Comparison of ENCODE assay signal across 23 mouse cellular contexts in the genomic region with DNA sequence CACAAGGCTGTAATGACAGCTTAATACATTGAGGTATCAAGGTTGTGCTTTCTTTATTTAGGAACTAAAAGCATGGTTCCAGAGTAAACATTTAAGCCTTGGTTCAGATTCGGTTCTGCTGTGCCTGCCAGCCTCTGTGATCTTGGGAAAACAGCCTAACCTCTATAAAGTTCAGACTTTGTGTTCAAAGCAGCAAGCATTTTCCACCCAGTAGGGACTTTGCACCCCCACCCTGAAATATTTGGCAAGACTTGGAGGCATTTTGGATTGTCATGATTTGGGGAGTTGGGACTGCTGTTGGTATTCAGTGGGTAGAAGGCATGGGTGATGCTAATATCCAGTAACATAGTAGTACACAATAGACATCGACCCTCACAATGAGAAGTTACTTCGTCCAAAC. TPM values are rescaled to one million over a fixed set of nuclear protein-coding genes. Genes with fewer than 3 reads are reported as not detected.
"Had no signal": no experiment of that assay in that cellular context is flagged by ENCODE, and none has a peak within 500 bp of the region (broad histone marks: within the 10 kb centered on the region; RNA-seq: fewer than 3 reads in every experiment).

No protein-coding gene starts in this region.

- H3K36me3 ChIP-seq: liver, embryonic 15.5 days; midbrain, embryonic 10.5 days; midbrain, embryonic 12.5 days; neural tube, embryonic 13.5 days; neural tube, embryonic 15.5 days had no signal

- H3K9me3 ChIP-seq: liver, embryonic 15.5 days; midbrain, embryonic 10.5 days; midbrain, embryonic 12.5 days; neural tube, embryonic 13.5 days; neural tube, embryonic 15.5 days had no signal

- H3K27me3 ChIP-seq: midbrain, embryonic 12.5 days; neural tube, embryonic 13.5 days; neural tube, embryonic 15.5 days had no signal

- DNase-seq: lung, embryonic 14.5 days; lung, postnatal 10 days; lung, postnatal 4 days; midbrain, embryonic 14.5 days; retina, postnatal 1 day; right cerebral cortex, adult 18-20 months; right cerebral cortex, postnatal 25 days; right cerebral cortex, postnatal 4 days; spleen, adult 18-20 months; thymus, adult 18-20 months; thymus, postnatal 14 days; thymus, postnatal 36 days had no signal

- H3K4me1 ChIP-seq: midbrain, embryonic 10.5 days; midbrain, embryonic 12.5 days; neural tube, embryonic 13.5 days; neural tube, embryonic 15.5 days had no signal

- H3K4me2 ChIP-seq: liver, embryonic 15.5 days; lung, embryonic 14.5 days; midbrain, embryonic 12.5 days; neural tube, embryonic 13.5 days; neural tube, embryonic 15.5 days had no signal

- ATAC-seq: midbrain, embryonic 16.5 days had no signal

- H3K4me3 ChIP-seq: liver, embryonic 15.5 days; midbrain, embryonic 10.5 days; midbrain, embryonic 12.5 days; myocyte; neural tube, embryonic 13.5 days; neural tube, embryonic 15.5 days had no signal

- H3K27ac ChIP-seq: liver, embryonic 15.5 days; midbrain, embryonic 10.5 days; midbrain, embryonic 12.5 days; neural tube, embryonic 13.5 days; neural tube, embryonic 15.5 days had no signal

- H3K9ac ChIP-seq: liver, embryonic 15.5 days; lung, embryonic 14.5 days; midbrain, embryonic 12.5 days; neural tube, embryonic 13.5 days; neural tube, embryonic 15.5 days had no signal

RNA-seq across cellular contexts. Expression of gene Tmigd3, which starts 18.3 kb away (rescaled TPM):
- total RNA-seq: megakaryocyte-erythroid progenitor cell, adult 5-6 weeks had no signal
- polyA plus RNA-seq: lung, embryonic 16.5 days; midbrain, embryonic 10.5 days; midbrain, embryonic 12.5 days; midbrain, embryonic 14.5 days; midbrain, embryonic 16.5 days; neural tube, embryonic 11.5 days; neural tube, embryonic 13.5 days; neural tube, embryonic 15.5 days; stomach, embryonic 14.5 days had no signal

RNA-seq across cellular contexts. Expression of gene Adora3, which starts 18.3 kb away (rescaled TPM):
- total RNA-seq: megakaryocyte-erythroid progenitor cell, adult 5-6 weeks had no signal
- polyA plus RNA-seq: midbrain, embryonic 10.5 days; midbrain, embryonic 12.5 days; midbrain, embryonic 14.5 days; myocyte; neural tube, embryonic 13.5 days had no signal
